12 mouse cellular contexts compared by ENCODE assay signal in genomic region chr8:34353140-34353855, GRCm38 (mm10).
DNase-seq lines count a peak whose midpoint lies in the region; ATAC-seq and TF ChIP-seq lines count a peak whose summit lies in the region.
"Had no signal": no experiment of that assay in that cellular context is flagged by ENCODE, and none has a peak within 500 bp of the region (broad histone marks: within the 10 kb centered on the region; RNA-seq: fewer than 3 reads in every experiment).

No protein-coding gene starts in this region.

- 45% methylated on average over 6 of the region's 6 CpGs for WGBS in hindbrain, embryonic 14.5 days
- 34% methylated on average over 6 of the region's 6 CpGs for WGBS in midbrain, embryonic 16.5 days

- H3K4me2 ChIP-seq in hindbrain, embryonic 14.5 days (replicated peaks): no peak overlapping the region
- H3K4me2 ChIP-seq in midbrain, embryonic 16.5 days (ENCODE audit: low read length): no peak overlapping the region
- H3K4me2 ChIP-seq: liver, embryonic 13.5 days had no signal

- H3K27ac ChIP-seq in hindbrain, embryonic 14.5 days: peak overlapping the region; percentile 72
- no peak overlapping the region for H3K27ac ChIP-seq in midbrain, embryonic 16.5 days (ENCODE audit: low read length)
- H3K27ac ChIP-seq in left cerebral cortex, adult 2 months: no peak overlapping the region
- H3K27ac ChIP-seq: liver, embryonic 13.5 days had no signal

- no peaks in the 10 kb centered on the region for H3K36me3 ChIP-seq in hindbrain, embryonic 14.5 days (replicated peaks; ENCODE audit: control insufficient read depth, insufficient read depth)
- no peaks in the 10 kb centered on the region for H3K36me3 ChIP-seq in midbrain, embryonic 16.5 days (ENCODE audit: control insufficient read depth, insufficient read depth, low read length)
- H3K36me3 ChIP-seq: liver, embryonic 13.5 days had no signal

- no peaks in the 10 kb centered on the region for H3K9me3 ChIP-seq in hindbrain, embryonic 14.5 days (ENCODE audit: control insufficient read depth, low read length)
- no peaks in the 10 kb centered on the region for H3K9me3 ChIP-seq in midbrain, embryonic 16.5 days (replicated peaks; ENCODE audit: control insufficient read depth, low read length, poor library complexity, severe bottlenecking)
- H3K9me3 ChIP-seq: liver, embryonic 13.5 days had no signal

- H3K4me1 ChIP-seq in hindbrain, embryonic 14.5 days (replicated peaks; ENCODE audit: control insufficient read depth, insufficient read depth, low read length): peaks cover 8% of the 10 kb centered on the region; the same call in 1 of the 2 replicates
- H3K4me1 ChIP-seq in midbrain, embryonic 16.5 days (ENCODE audit: control insufficient read depth, insufficient read depth, low read length): 0 out of 2 replicates have a peak, but pooled peaks cover 2% of the 10 kb centered on the region
- H3K4me1 ChIP-seq: liver, embryonic 13.5 days had no signal

- peak; percentile 51 for DNase-seq in retina, postnatal 1 day
- no peak for DNase-seq in retina, embryonic 14.5 days (ENCODE audit: low spot score)
- DNase-seq in hindbrain, embryonic 14.5 days (ENCODE audit: low spot score): no peak
- peak; percentile 62 for DNase-seq in thymus, postnatal 4 days
- no peak for DNase-seq in frontal cortex, postnatal 25 days (ENCODE audit: low spot score in 2 of 2)
- no peak for DNase-seq in left cerebral cortex, adult 2 months (ENCODE audit: extremely low spot score in 1 of 2, low spot score in 2 of 2)
- DNase-seq in cerebellum, adult 9-11 months: no peak
- DNase-seq: adrenal gland, postnatal 25 days; cerebellum, adult 9-10 months; layer of hippocampus, adult 9-11 months; liver, embryonic 13.5 days had no signal

- no peak overlapping the region for H3K4me3 ChIP-seq in hindbrain, embryonic 14.5 days (replicated peaks; ENCODE audit: low read length)
- H3K4me3 ChIP-seq in midbrain, embryonic 16.5 days (ENCODE audit: low read depth, low read length): no peak overlapping the region
- H3K4me3 ChIP-seq in left cerebral cortex, adult 2 months: no peak overlapping the region
- H3K4me3 ChIP-seq: liver, embryonic 13.5 days had no signal

- no peak overlapping the region for H3K9ac ChIP-seq in hindbrain, embryonic 14.5 days
- H3K9ac ChIP-seq in midbrain, embryonic 16.5 days (ENCODE audit: low read depth, low read length): no peak overlapping the region
- H3K9ac ChIP-seq: liver, embryonic 13.5 days had no signal

- no peak for TF ChIP-seq CTCF in left cerebral cortex, adult 2 months (IDR thresholded peaks at IDR 0.05)

- H3K27me3 ChIP-seq in hindbrain, embryonic 14.5 days (ENCODE audit: control insufficient read depth, insufficient read depth, low read length): no peaks in the 10 kb centered on the region
- H3K27me3 ChIP-seq in midbrain, embryonic 16.5 days (ENCODE audit: control insufficient read depth, insufficient read depth, low read depth, low read length): no peaks in the 10 kb centered on the region
- H3K27me3 ChIP-seq: liver, embryonic 13.5 days had no signal

- intact Hi-C loops in left cerebral cortex, adult 2 months (cut with DNase I): no loop called here

- no peak for ATAC-seq in hindbrain, embryonic 14.5 days (ENCODE audit: low FRiP score)
- peak; percentile 28; the same call in 1 of the 2 replicates for ATAC-seq in midbrain, embryonic 16.5 days

Comparison
In these comparisons a context has a peak if more than half of its experiments do, and no peak if none do; other contexts are left out.
1. DNase-seq: peak in retina, postnatal 1 day (single experiment) and thymus, postnatal 4 days (single experiment); none in retina, embryonic 14.5 days (single experiment), hindbrain, embryonic 14.5 days (single experiment), frontal cortex, postnatal 25 days (0 of 2), left cerebral cortex, adult 2 months (0 of 2) and cerebellum, adult 9-11 months (single experiment).